Mouse (Mus musculus): Measurements from ENCODE around the gene Wwc2. TPM values are rescaled to one million over a fixed set of nuclear protein-coding genes. Genes with fewer than 3 reads are reported as not detected.

The Wwc2 gene
- polyA plus RNA-seq, 1 experiment from 2014 or later, result 10.1 TPM

GRCm38 (mm10) chr8:47914161-47914560, 76.6 kb downstream of the Wwc2 start:
- Histone ChIP-seq H3K4me2 (ENCODE audit: low read depth) (no peak overlapping the region), H3K36me3 (ENCODE audit: control insufficient read depth, insufficient read depth, low read length) (no peaks in the 10 kb centered on the region), H3K4me3 (ENCODE audit: low read depth, low read length) (no peak overlapping the region), H3K9ac (ENCODE audit: low read length) (no peak overlapping the region), H3K27ac (ENCODE audit: low read depth, low read length) (no peak overlapping the region), H3K4me1 (ENCODE audit: control insufficient read depth, insufficient read depth, low read length) (no peaks in the 10 kb centered on the region), H3K27me3 (ENCODE audit: control insufficient read depth, insufficient read depth, low read length) (no peaks in the 10 kb centered on the region), H3K9me3 (ENCODE audit: control insufficient read depth, low read length) (no peaks in the 10 kb centered on the region)
- DNase-seq (ENCODE audit: low spot score), result no peak
- WGBS, result 95% methylated on average over 8 of the region's 8 CpGs
- ATAC-seq (ENCODE audit: insufficient read depth, low FRiP score, low TSS enrichment), result no peak

- Histone ChIP-seq H3K4me2 (ENCODE audit: low read depth) (no peak overlapping the region), H3K36me3 (ENCODE audit: control insufficient read depth, insufficient read depth, low read length) (no peaks in the 10 kb centered on the region), H3K9ac (ENCODE audit: low read length) (no peak overlapping the region), H3K4me1 (ENCODE audit: control insufficient read depth, insufficient read depth, low read length) (no peaks in the 10 kb centered on the region), H3K4me3 (ENCODE audit: low read depth, low read length) (no peak overlapping the region), H3K27ac (ENCODE audit: low read depth, low read length) (no peak overlapping the region), H3K27me3 (ENCODE audit: control insufficient read depth, insufficient read depth, low read length) (no peaks in the 10 kb centered on the region), H3K9me3 (ENCODE audit: control insufficient read depth, low read length) (no peaks in the 10 kb centered on the region)
- WGBS, result 88% methylated on average over 9 of the region's 9 CpGs
- DNase-seq (ENCODE audit: low spot score) (no peak), ATAC-seq (ENCODE audit: insufficient read depth, low FRiP score, low TSS enrichment) (no peak)
Measured at GRCm38 (mm10) chr8:47913621-47914020, 77.1 kb downstream of the Wwc2 start.

GRCm38 (mm10) chr8:47909681-47910080, 81.0 kb downstream of the Wwc2 start:
- no peak overlapping the region for H3K4me3 ChIP-seq (ENCODE audit: low read depth, low read length)
- no peaks in the 10 kb centered on the region for H3K36me3 ChIP-seq (ENCODE audit: control insufficient read depth, insufficient read depth, low read length)
- ATAC-seq (ENCODE audit: insufficient read depth, low FRiP score, low TSS enrichment) (no peak), DNase-seq (ENCODE audit: low spot score) (no peak)
- no peak overlapping the region for H3K4me2 ChIP-seq (ENCODE audit: low read depth)
- no peaks in the 10 kb centered on the region for H3K9me3 ChIP-seq (ENCODE audit: control insufficient read depth, low read length)
- no peaks in the 10 kb centered on the region for H3K4me1 ChIP-seq (ENCODE audit: control insufficient read depth, insufficient read depth, low read length)
- no peaks in the 10 kb centered on the region for H3K27me3 ChIP-seq (ENCODE audit: control insufficient read depth, insufficient read depth, low read length)
- no peak overlapping the region for H3K9ac ChIP-seq (ENCODE audit: low read length)
- 97% methylated on average over 11 of the region's 11 CpGs for WGBS
- no peak overlapping the region for H3K27ac ChIP-seq (ENCODE audit: low read depth, low read length)

GRCm38 (mm10) chr8:47907056-47907455, 83.7 kb downstream of the Wwc2 start:
- WGBS, result 86% methylated on average over 9 of the region's 9 CpGs

GRCm38 (mm10) chr8:47906142-47906541, 84.6 kb downstream of the Wwc2 start:
- 93% methylated on average over 9 of the region's 9 CpGs for WGBS
- H3K9ac ChIP-seq (ENCODE audit: low read length), result no peak overlapping the region
- DNase-seq (ENCODE audit: low spot score), result no peak
- H3K9me3 ChIP-seq (ENCODE audit: control insufficient read depth, low read length), result no peaks in the 10 kb centered on the region
- no peaks in the 10 kb centered on the region for H3K27me3 ChIP-seq (ENCODE audit: control insufficient read depth, insufficient read depth, low read length)
- no peaks in the 10 kb centered on the region for H3K4me1 ChIP-seq (ENCODE audit: control insufficient read depth, insufficient read depth, low read length)
- no peak overlapping the region for H3K4me2 ChIP-seq (ENCODE audit: low read depth)
- no peak for ATAC-seq (ENCODE audit: insufficient read depth, low FRiP score, low TSS enrichment)
- no peak overlapping the region for H3K27ac ChIP-seq (ENCODE audit: low read depth, low read length)
- no peaks in the 10 kb centered on the region for H3K36me3 ChIP-seq (ENCODE audit: control insufficient read depth, insufficient read depth, low read length)
- H3K4me3 ChIP-seq (ENCODE audit: low read depth, low read length), result no peak overlapping the region

More at GRCm38 (mm10) chr8:47907056-47907455, 83.7 kb downstream of the Wwc2 start:
- no peaks in the 10 kb centered on the region for H3K36me3 ChIP-seq (ENCODE audit: control insufficient read depth, insufficient read depth, low read length)
- ATAC-seq (ENCODE audit: insufficient read depth, low FRiP score, low TSS enrichment) (no peak), DNase-seq (ENCODE audit: low spot score) (no peak)
- no peaks in the 10 kb centered on the region for H3K4me1 ChIP-seq (ENCODE audit: control insufficient read depth, insufficient read depth, low read length)
- no peak overlapping the region for H3K27ac ChIP-seq (ENCODE audit: low read depth, low read length)
- H3K4me2 ChIP-seq (ENCODE audit: low read depth), result no peak overlapping the region
- H3K9ac ChIP-seq (ENCODE audit: low read length), result no peak overlapping the region
- no peak overlapping the region for H3K4me3 ChIP-seq (ENCODE audit: low read depth, low read length)
- H3K27me3 ChIP-seq (ENCODE audit: control insufficient read depth, insufficient read depth, low read length), result no peaks in the 10 kb centered on the region
- no peaks in the 10 kb centered on the region for H3K9me3 ChIP-seq (ENCODE audit: control insufficient read depth, low read length)

- Histone ChIP-seq H3K9me3 (ENCODE audit: control insufficient read depth, low read length) (no peaks in the 10 kb centered on the region), H3K36me3 (ENCODE audit: control insufficient read depth, insufficient read depth, low read length) (no peaks in the 10 kb centered on the region), H3K9ac (ENCODE audit: low read length) (no peak overlapping the region), H3K4me2 (ENCODE audit: low read depth) (no peak overlapping the region), H3K27me3 (ENCODE audit: control insufficient read depth, insufficient read depth, low read length) (no peaks in the 10 kb centered on the region), H3K4me3 (ENCODE audit: low read depth, low read length) (no peak overlapping the region), H3K27ac (ENCODE audit: low read depth, low read length) (no peak overlapping the region), H3K4me1 (ENCODE audit: control insufficient read depth, insufficient read depth, low read length) (no peaks in the 10 kb centered on the region)
- WGBS, result 95% methylated on average over 7 of the region's 7 CpGs
- DNase-seq (ENCODE audit: low spot score) (no peak), ATAC-seq (ENCODE audit: insufficient read depth, low FRiP score, low TSS enrichment) (no peak)
Measured at GRCm38 (mm10) chr8:47905256-47905655, 85.5 kb downstream of the Wwc2 start.

GRCm38 (mm10) chr8:47904004-47904403, 86.7 kb downstream of the Wwc2 start:
- Histone ChIP-seq H3K27me3 (ENCODE audit: control insufficient read depth, insufficient read depth, low read length) (no peaks in the 10 kb centered on the region), H3K27ac (ENCODE audit: low read depth, low read length) (no peak overlapping the region), H3K4me3 (ENCODE audit: low read depth, low read length) (no peak overlapping the region), H3K4me1 (ENCODE audit: control insufficient read depth, insufficient read depth, low read length) (no peaks in the 10 kb centered on the region), H3K4me2 (ENCODE audit: low read depth) (no peak overlapping the region), H3K9ac (ENCODE audit: low read length) (no peak overlapping the region), H3K36me3 (ENCODE audit: control insufficient read depth, insufficient read depth, low read length) (no peaks in the 10 kb centered on the region), H3K9me3 (ENCODE audit: control insufficient read depth, low read length) (no peaks in the 10 kb centered on the region)
- 80% methylated on average over 7 of the region's 7 CpGs for WGBS
- ATAC-seq (ENCODE audit: insufficient read depth, low FRiP score, low TSS enrichment), result no peak
- DNase-seq (ENCODE audit: low spot score), result no peak

GRCm38 (mm10) chr8:47902704-47903103, 88.0 kb downstream of the Wwc2 start:
- no peak overlapping the region for H3K4me3 ChIP-seq (ENCODE audit: low read depth, low read length)
- ATAC-seq (ENCODE audit: insufficient read depth, low FRiP score, low TSS enrichment) (no peak), DNase-seq (ENCODE audit: low spot score) (no peak)
- H3K27me3 ChIP-seq (ENCODE audit: control insufficient read depth, insufficient read depth, low read length), result no peaks in the 10 kb centered on the region
- no peak overlapping the region for H3K27ac ChIP-seq (ENCODE audit: low read depth, low read length)
- H3K9me3 ChIP-seq (ENCODE audit: control insufficient read depth, low read length), result no peaks in the 10 kb centered on the region
- no peak overlapping the region for H3K4me2 ChIP-seq (ENCODE audit: low read depth)
- 93% methylated on average over 3 of the region's 3 CpGs for WGBS
- H3K4me1 ChIP-seq (ENCODE audit: control insufficient read depth, insufficient read depth, low read length), result no peaks in the 10 kb centered on the region
- no peaks in the 10 kb centered on the region for H3K36me3 ChIP-seq (ENCODE audit: control insufficient read depth, insufficient read depth, low read length)
- H3K9ac ChIP-seq (ENCODE audit: low read length), result no peak overlapping the region

GRCm38 (mm10) chr8:47900361-47900760, 90.4 kb downstream of the Wwc2 start:
- no peak for ATAC-seq (ENCODE audit: insufficient read depth, low FRiP score, low TSS enrichment)
- H3K36me3 ChIP-seq (ENCODE audit: control insufficient read depth, insufficient read depth, low read length), result no peaks in the 10 kb centered on the region
- no peak overlapping the region for H3K9ac ChIP-seq (ENCODE audit: low read length)
- no peak overlapping the region for H3K4me2 ChIP-seq (ENCODE audit: low read depth)
- WGBS, result 91% methylated on average over 9 of the region's 9 CpGs
- H3K4me1 ChIP-seq (ENCODE audit: control insufficient read depth, insufficient read depth, low read length), result no peaks in the 10 kb centered on the region
- H3K9me3 ChIP-seq (ENCODE audit: control insufficient read depth, low read length), result no peaks in the 10 kb centered on the region
- H3K4me3 ChIP-seq (ENCODE audit: low read depth, low read length), result no peak overlapping the region
- no peak for DNase-seq (ENCODE audit: low spot score)
- no peak overlapping the region for H3K27ac ChIP-seq (ENCODE audit: low read depth, low read length)
- no peaks in the 10 kb centered on the region for H3K27me3 ChIP-seq (ENCODE audit: control insufficient read depth, insufficient read depth, low read length)
